In genomic region chr3:9168955-9169354, GRCm38 (mm10) we compare ENCODE assay signal across 26 mouse cellular contexts.
DNase-seq lines count a peak whose midpoint lies in the region; ATAC-seq and TF ChIP-seq lines count a peak whose summit lies in the region.
"Had no signal": no experiment of that assay in that cellular context is flagged by ENCODE, and none has a peak within 500 bp of the region (broad histone marks: within the 10 kb centered on the region; RNA-seq: fewer than 3 reads in every experiment).

No protein-coding gene starts in this region.

- DNase-seq in ES-CJ7 (ENCODE audit: low read depth, low spot score) = peak; percentile 12
- no peak for DNase-seq in gastrocnemius, adult 8-10 months (ENCODE audit: low spot score in 2 of 2)
- DNase-seq in urinary bladder, postnatal 36 days (ENCODE audit: low spot score in 2 of 2) = no peak
- DNase-seq: adrenal gland, adult 2 months; cerebellum, adult 8-10 months; cerebellum, postnatal 25 days; heart, adult 2 months; kidney, adult 2 months; kidney, postnatal 10 days; layer of hippocampus, postnatal 36 days; left cerebral cortex, postnatal 4 days; retina, postnatal 1 day; right cerebral cortex, postnatal 14 days; thymus, adult 2 months had no signal

- H3K4me2 ChIP-seq in intestine, embryonic 15.5 days (replicated peaks) = no peak overlapping the region
- no peak overlapping the region for H3K4me2 ChIP-seq in intestine, postnatal 0 days (replicated peaks; ENCODE audit: low read depth)
- H3K4me2 ChIP-seq: forebrain, embryonic 13.5 days; hindbrain, embryonic 14.5 days; liver, embryonic 15.5 days; lung, embryonic 15.5 days; midbrain, embryonic 12.5 days; neural tube, embryonic 15.5 days had no signal

- no peak for TF ChIP-seq CTCF in intestine, postnatal 0 days (IDR thresholded peaks at IDR 0.05; ENCODE audit: low read depth)

- H3K27me3 ChIP-seq in intestine, embryonic 15.5 days (replicated peaks) = no peaks in the 10 kb centered on the region
- no peaks in the 10 kb centered on the region for H3K27me3 ChIP-seq in intestine, postnatal 0 days (replicated peaks; ENCODE audit: control insufficient read depth, insufficient read depth, low read length)
- H3K27me3 ChIP-seq: liver, embryonic 15.5 days; lung, embryonic 15.5 days; midbrain, embryonic 12.5 days had no signal

- H3K36me3 ChIP-seq in intestine, embryonic 15.5 days = no peaks in the 10 kb centered on the region
- no peaks in the 10 kb centered on the region for H3K36me3 ChIP-seq in intestine, postnatal 0 days (ENCODE audit: control insufficient read depth, insufficient read depth)
- H3K36me3 ChIP-seq: liver, embryonic 15.5 days; lung, embryonic 15.5 days; midbrain, embryonic 12.5 days; neural tube, embryonic 15.5 days had no signal

- peak; percentile 61; the same call in 1 of the 2 replicates for ATAC-seq in intestine, embryonic 15.5 days
- no peak for ATAC-seq in intestine, postnatal 0 days
- peak; percentile 27; the same call in 1 of the 2 replicates for ATAC-seq in common myeloid progenitor, adult 5-6 weeks (replicated peaks; ENCODE audit: low read depth, poor library complexity, severe bottlenecking)
- ATAC-seq in megakaryocyte-erythroid progenitor cell, adult 5-6 weeks (replicated peaks; ENCODE audit: low FRiP score, low TSS enrichment, poor library complexity, severe bottlenecking) = 0 out of 2 replicates have a peak, but pooled peaks have one; percentile 50
- ATAC-seq: activated CD4-positive, CD25-positive, alpha-beta regulatory T cell, adult 4 months; CD4-positive, CD25-positive, alpha-beta regulatory T cell, adult 4 months; forebrain, embryonic 13.5 days had no signal

- no peak overlapping the region for H3K27ac ChIP-seq in intestine, embryonic 15.5 days
- no peak overlapping the region for H3K27ac ChIP-seq in intestine, postnatal 0 days (ENCODE audit: low read depth, low read length)
- H3K27ac ChIP-seq: forebrain, embryonic 13.5 days; heart, adult 2 months; hindbrain, embryonic 14.5 days; liver, embryonic 15.5 days; lung, embryonic 15.5 days; midbrain, embryonic 12.5 days; neural tube, embryonic 15.5 days had no signal

- 58% methylated on average over 12 of the region's 12 CpGs for WGBS in intestine, embryonic 15.5 days
- 54% methylated on average over 12 of the region's 12 CpGs for WGBS in intestine, postnatal 0 days

- no peak overlapping the region for H3K4me3 ChIP-seq in intestine, embryonic 15.5 days (replicated peaks)
- H3K4me3 ChIP-seq in intestine, postnatal 0 days (ENCODE audit: low read depth, low read length) = no peak overlapping the region
- H3K4me3 ChIP-seq: forebrain, embryonic 13.5 days; heart, adult 2 months; liver, embryonic 15.5 days; lung, embryonic 15.5 days; midbrain, embryonic 12.5 days; neural tube, embryonic 15.5 days had no signal

- H3K4me1 ChIP-seq in intestine, embryonic 15.5 days (replicated peaks) = peaks cover 4% of the 10 kb centered on the region; the same call in 1 of the 2 replicates
- H3K4me1 ChIP-seq in intestine, postnatal 0 days (replicated peaks; ENCODE audit: control insufficient read depth, insufficient read depth, low read length) = no peaks in the 10 kb centered on the region
- H3K4me1 ChIP-seq: liver, embryonic 15.5 days had no signal

- H3K9ac ChIP-seq in intestine, embryonic 15.5 days = no peak overlapping the region
- no peak overlapping the region for H3K9ac ChIP-seq in intestine, postnatal 0 days (ENCODE audit: low read depth, low read length)
- H3K9ac ChIP-seq: forebrain, embryonic 13.5 days; hindbrain, embryonic 14.5 days; liver, embryonic 15.5 days; lung, embryonic 15.5 days; midbrain, embryonic 12.5 days; neural tube, embryonic 15.5 days had no signal

- no peaks in the 10 kb centered on the region for H3K9me3 ChIP-seq in intestine, embryonic 15.5 days
- H3K9me3 ChIP-seq in intestine, postnatal 0 days (ENCODE audit: control insufficient read depth) = no peaks in the 10 kb centered on the region
- H3K9me3 ChIP-seq: forebrain, embryonic 13.5 days; liver, embryonic 15.5 days; lung, embryonic 15.5 days; midbrain, embryonic 12.5 days; neural tube, embryonic 15.5 days had no signal
